Mouse (Mus musculus) MN1 (cell line): ENCODE results near the gene Tmem120b.

Experiments used
- DNase-seq: peaks from one replicate; pipeline ENCODE4 v3.0.0-alpha.2; 2016; ENCODE audit warnings: low spot score

The Tmem120b gene

DNA sequence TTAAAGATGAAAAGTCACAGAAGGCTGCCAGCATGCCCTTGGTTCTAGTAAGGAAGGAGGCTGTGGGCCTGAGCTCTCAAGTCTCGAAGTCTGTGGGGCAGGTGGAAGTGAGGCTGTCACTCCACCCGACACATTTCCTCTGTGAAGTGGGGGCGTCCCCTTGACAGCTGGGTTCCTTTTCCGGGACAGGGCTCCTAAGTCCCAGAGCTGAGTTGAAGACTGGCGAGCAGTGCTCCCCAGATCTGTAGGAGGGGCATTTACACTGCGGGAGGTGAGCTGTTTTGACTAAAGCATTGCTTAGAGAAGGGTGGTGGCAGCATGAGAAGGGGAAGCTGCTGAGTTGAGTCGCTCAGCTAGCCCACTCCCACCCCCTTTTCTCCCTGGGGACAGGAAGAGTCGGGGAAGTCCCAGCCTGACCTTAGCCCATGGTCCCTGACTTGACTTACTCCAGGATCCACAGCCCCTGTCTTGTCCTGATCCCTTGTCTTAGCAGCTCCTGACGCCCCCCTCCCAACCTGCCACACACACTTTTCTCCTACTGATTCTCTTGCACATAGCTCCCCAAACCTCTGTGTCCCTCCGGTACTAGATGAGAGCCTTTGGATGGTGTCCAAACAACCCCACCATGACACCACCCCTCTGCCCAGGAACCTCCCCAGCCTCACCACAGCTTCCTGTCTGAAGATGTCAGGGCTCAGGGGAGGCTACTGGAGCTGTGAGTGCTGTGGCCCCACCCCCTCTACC is 60.4 kb downstream of the Tmem120b start:
- no peak for DNase-seq

DNA sequence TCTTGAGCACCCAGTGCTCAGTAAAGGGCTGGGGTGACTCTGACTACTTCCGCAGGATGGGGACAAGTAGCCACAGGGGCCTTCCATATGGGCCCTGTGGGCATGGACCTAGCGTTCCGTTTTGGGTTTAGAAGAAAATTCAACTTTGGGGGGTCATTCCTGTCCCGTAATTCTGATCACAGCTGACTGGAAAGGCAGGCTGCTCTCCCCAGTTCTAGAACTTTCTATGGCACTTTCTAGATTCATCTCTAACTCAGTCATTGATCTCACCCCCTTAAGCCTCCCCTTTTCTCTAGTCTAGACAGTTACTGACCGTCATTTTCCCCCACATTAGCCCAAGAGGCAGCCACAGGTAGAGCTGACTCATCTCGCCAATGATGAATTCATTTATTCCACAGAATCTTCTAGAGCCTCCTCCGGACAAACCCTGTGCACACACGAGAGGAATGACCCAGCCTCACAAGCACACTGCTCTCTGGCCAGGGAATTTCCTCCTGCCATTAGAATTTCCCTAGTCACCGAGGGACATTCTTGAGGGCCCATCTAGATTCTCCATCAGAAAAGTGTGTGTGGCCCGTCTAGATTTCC is 61.0 kb downstream of the Tmem120b start:
- no peak for DNase-seq

DNA sequence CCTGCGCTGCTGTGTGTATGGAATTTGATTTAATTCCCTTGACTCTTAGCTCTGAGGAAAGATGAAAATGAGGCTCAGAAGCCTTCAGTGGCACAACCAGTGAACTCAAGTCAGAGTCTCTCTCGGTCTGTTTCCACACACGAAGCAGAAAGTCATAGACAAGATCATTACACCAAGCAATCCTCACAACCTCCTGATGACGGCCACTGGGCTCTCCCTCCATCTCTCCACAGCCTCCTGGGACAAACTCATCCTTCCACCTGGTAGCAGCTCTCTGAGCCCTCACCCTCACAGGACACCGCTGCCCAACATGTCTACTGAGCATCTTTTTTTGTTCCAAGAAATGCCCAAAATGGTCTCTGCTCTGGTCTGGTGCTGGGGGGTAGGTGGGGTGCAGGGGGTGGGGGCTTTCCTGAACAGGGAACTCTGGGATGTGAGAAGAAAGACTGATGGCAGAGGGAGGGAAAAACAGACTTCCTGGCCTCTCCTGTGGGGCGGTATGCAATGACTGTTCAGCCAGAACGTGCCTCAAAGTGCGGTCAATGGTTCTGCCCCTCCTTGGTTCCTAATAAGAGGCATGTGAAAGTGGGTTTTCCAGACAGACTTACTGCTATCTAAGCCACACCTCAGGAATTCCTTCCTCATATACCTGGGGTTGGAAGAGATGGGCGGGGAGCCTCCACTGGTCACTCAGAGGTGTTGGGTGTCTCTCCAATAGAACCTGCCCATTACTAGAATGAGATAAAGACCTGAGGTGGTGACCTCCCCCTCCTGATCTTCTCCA is 62.0 kb downstream of the Tmem120b start:
- no peak for DNase-seq

GRCm38 (mm10) chr5:123130814-123131148 is 62.6 kb downstream of the Tmem120b start:
- DNase-seq, result no peak

- no peak for DNase-seq
Measured at GRCm38 (mm10) chr5:123132308-123133071, 64.3 kb downstream of the Tmem120b start, which contains the start of gene Rhof. Gene Rhof (minus strand): TSS chr5:123132692.

DNA sequence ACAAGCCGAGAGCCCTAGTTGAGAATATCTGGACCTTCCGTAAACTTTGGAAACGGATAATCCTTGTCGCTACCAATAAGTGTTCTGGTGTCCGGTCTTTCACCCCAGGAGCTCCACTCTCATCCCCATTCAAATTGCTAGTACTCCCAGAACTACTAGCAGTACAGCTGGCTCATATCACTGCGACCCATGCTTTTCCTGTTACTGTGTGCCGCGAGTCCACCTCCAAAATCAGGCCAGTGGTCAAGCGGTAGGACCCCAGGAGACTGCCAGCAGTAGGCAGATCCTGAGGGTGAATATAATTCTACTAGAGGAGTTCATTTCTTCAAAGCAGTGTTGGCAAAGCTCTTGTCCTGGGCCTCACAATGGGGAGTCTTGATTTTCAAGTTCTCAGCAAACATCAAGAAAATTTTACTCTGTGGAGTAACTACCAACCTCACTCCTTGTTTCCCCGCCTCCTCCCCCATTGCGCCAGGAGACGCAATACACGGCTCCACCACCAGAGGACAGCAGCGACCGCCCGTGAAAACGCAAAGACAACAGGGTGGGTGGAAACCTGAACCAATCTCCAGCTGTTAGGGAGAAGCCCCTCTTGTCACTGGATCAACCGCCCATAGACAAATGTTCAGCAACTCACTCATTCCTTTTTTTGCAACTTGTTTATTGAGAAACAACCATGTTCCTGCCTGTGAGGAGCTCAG is 65.0 kb downstream of the Tmem120b start:
- DNase-seq, result peak; percentile 59

DNA sequence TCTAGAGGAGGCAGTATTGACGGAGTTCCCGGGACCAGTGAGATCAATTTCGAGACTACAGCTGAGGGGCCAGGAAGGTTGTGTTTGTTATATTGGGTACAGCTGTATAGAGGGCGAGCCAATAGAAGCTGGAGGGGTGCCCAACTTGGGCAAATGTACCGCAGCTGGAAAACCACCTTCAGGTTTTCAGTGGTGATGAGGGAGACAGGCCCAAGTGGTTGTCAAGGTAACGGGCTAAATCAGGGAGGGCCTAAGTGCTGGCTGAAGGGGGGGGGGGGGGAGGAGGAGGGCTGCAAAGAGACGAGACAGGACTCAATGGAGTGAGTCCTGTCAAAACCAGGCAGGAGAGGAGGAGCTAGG is 65.5 kb downstream of the Tmem120b start:
- DNase-seq, result peak; percentile 11

DNA sequence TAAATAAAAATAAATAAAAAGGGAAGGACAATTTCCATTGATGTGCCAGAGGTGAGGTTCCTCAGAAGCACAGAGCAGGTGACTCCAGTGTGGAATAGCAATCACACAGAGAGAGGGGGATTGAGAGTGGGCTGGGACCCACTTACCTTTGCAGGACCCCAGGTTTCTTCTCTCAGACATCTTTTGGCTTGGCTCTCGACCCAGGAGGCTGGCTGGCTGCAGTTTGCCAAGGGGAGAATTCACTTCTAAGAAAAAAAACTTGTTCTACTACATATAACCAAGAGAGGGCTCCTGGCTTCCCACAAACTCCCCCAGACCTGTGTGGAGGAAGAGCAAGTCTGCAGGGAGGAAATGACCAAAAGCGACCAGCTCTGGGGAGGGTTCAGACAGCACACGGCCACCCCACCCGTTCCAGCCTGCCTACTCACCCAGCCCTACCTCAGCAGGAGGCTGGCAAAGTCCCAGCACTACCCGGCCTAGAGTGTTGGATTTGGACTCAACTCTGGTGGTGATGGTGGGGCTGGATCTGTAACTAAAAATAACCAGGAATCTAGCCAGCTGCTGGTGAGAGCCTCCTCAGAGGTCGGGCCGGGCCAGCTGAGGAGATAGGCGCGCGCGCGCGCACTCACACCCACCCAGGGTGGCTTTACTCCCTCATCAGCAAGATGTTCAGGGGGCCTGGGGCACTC is 66.1 kb downstream of the Tmem120b start:
- peak; percentile 24 for DNase-seq

GRCm38 (mm10) chr5:123134875-123135382 is 66.7 kb downstream of the Tmem120b start:
- DNase-seq, result no peak

- DNase-seq, result peak; percentile 67
Measured at GRCm38 (mm10) chr5:123135471-123136360, 67.5 kb downstream of the Tmem120b start.

- peak; percentile 66 for DNase-seq
Measured at GRCm38 (mm10) chr5:123136361-123137043, 68.3 kb downstream of the Tmem120b start.

GRCm38 (mm10) chr5:123137044-123137909 is 69.1 kb downstream of the Tmem120b start:
- no peak for DNase-seq

DNA sequence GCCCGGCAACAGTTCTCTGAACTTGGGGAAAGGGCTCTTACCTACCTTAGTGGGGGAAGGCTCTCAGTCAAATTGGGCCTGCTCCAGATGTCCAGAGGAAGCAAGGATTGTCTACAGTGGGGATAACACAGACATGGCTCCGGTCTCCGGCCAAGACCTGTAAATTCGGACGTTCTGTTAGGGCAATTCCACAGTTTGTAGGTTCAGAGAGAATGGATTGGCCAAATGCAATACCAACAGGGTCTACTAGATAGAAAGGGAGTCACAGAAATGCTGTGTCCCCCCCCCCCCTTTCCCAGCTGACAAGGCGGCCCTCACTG is 69.7 kb downstream of the Tmem120b start:
- peak; percentile 45 for DNase-seq

- DNase-seq, result peak; percentile 65
Measured at GRCm38 (mm10) chr5:123138230-123138911, 70.2 kb downstream of the Tmem120b start.

DNA sequence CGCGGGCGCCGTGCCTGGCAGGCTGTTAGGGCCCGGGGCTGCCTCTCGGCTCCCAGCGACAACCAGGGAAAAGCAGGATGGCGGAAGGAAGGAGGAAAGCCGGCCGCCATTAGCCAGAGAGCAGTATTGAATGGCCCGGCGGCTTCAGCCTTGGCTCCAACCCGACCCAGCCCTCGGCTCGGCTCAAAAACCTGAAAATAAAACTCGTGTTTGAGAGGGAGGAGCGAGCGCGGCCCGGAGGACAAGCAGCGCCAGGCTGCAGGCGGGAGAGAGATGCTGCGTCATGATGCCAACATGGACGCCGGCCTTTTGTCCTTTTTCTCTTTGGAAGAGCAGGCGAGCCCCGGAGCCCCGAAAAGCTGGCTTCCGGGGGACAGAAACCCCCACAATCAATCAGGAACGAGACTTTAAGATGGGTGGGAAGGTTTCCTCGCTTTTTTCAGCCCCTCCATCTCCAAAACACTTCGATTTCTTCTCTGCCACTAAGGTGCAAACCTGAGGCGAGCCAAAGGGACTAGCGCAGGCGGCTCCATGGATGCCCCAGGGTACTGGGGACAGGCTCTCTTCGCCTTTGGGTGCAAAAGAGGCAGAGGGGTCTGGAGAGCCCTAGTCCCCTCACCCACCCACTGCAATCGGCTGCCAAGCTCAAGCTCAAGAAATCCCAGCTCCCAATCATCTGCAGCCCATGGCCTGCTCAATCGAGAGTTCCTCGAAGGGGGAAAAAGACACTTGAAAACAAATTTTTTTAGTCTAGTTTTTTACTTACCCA is 70.9 kb downstream of the Tmem120b start:
- DNase-seq, result peak; percentile 67

DNA sequence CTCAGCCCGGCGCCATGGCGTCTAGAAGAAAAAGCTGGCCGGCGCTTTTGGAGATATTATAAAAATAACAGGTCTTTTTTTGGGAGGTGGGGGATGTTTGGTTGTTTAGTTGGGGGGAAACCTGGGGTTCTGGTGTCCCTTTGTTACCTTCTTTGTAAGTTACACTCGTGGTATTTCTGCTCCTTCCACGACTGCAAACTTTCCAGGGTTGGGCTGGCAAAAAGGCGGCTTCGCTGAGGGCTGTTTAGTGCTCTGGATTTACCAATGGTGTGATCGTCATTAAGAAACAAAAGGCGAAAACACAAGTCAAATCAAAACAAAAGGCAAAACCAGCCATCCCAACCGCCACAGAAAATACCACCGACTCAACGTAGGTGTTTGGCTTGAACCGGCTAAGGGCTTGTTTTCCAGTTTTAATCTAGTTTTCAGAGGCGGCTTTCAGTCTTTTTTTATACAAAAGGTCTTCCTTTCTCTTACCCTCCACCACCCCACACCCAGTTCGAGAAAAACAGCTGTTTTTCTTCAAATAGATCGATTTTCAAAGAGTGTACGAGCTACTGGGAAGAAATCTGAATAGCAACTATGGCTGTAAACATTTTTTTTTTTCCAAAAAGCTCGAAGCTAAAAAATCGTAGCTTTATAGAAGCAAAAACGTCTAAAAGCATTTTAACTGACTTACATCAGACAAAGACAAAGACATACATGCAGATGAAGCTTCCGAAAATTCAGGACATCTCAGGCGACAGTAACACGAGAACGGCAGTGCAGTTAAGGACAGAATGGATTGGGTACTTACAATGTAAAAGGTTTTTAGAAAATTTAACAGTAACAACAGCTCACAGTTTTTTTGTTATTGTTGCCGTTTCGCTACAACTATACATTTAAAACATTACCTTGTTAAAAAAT is 71.8 kb downstream of the Tmem120b start:
- DNase-seq, result no peak
